Mouse (Mus musculus): ENCODE measurements at regions not wholly inside any gene's neighbourhood (a gene's known extent, or its start where the extent isn't known, plus 50 kb on each side); places are given as distances from the start of the nearest gene placed in this dataset.

- peak; percentile 1 for DNase-seq
These were observed 74.4 kb upstream of the Mup5 start for GRCm38 (mm10) chr4:61909409-61909808.

- no peak for DNase-seq
These were observed 67.1 kb upstream of the Mup5 start for GRCm38 (mm10) chr4:61902136-61902535.

GRCm38 (mm10) chr4:61898184-61898583 is 63.2 kb upstream of the Mup5 start:
- DNase-seq, result no peak

GRCm38 (mm10) chr4:61897176-61897575 is 62.1 kb upstream of the Mup5 start:
- no peak for DNase-seq

All from embryo, embryonic 11 days (tissue).